Mouse (Mus musculus) 416B (cell line): ENCODE data around the gene Scml4.

Experiments
- DNase-seq: peaks from one replicate; pipeline ENCODE4 v3.0.0; 2011; ENCODE audit warnings: low read depth

Gene Scml4

DNA sequence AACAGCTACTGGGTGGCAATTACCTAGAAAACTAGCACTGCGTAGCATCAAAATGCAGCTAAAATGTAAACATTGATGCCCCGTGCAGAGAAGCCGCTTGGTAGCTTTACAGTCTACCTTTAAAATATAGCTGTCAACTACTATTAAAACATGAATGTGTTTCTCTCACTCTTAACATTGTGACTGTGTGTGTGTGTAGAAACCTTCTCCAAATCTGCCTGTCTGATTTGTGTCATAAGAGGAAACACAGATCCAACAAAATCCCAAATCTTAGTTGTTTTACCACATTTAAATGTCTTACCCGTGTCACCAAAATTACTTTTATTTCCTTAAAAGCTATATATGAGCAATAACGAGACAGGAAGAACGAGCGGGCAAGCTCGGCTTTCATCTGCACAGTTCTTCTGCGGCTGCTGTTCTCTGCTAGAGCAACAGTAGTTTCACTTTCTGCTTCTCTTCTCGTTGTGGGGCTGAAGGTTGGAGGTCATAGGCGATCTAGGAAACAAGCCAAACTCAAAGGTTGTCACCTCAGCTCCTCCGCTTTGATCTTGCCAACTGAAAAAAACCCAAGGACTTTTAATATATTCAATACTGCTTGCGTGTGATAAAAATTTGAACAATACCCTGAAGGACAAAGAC lies 2.1 kb downstream of the Scml4 start:
- DNase-seq = peak; percentile 69

DNA sequence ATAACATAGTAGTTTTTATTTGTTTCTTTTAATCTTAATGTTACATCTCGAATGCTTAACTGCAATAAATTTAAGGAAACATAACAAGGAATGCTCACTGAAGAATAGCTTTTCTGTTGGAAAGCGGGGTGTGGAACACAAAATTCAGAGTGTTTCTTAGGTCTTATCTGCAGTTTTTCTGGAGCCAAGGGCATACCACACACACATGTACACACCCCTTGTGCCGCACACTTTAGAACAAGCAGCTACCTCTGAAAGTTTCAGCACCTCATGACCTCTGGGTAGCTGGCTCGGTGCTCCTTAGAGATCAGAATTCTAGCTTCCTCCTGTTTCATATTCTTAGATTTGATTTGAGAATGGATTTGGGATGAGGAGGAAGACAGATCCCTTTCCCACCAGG lies 2.6 kb downstream of the Scml4 start:
- peak; percentile 37 for DNase-seq

DNA sequence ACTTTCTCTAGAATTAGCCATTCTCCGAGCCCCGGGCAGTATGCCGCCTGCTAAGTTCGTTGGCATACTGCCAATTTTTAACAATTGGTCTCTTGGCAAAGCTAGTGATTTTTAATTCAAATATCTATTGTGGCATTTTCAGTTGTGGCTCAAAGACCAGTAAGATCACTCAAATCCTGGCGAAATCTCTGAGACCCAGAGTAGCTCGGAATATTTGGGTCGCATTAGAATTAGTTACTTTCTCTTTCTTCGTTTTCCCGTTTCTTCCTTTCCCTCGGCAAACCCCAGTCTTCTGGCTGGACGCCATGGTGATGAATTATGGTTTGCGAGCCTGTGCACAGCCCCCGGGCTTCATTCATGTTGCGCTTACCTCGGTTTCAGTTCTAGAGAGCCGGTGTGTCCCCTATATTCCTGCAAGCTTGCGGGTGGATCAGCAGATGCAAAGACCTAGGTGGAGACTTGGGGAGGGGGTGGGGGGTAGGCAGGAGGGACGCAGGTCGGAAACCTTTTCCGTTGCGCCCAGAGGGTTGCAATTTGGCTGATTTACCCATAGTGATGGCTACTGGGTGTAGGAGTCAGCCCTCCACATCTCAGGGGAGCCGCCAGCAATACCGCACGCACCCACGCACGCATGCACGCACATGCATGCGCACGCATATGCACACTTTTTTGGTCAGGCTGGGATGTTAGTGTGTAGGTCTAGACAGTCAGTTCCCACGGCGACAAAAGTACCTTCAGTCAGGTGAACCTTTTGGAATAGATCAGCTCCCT lies 3.6 kb downstream of the Scml4 start:
- peak; percentile 41 for DNase-seq

DNA sequence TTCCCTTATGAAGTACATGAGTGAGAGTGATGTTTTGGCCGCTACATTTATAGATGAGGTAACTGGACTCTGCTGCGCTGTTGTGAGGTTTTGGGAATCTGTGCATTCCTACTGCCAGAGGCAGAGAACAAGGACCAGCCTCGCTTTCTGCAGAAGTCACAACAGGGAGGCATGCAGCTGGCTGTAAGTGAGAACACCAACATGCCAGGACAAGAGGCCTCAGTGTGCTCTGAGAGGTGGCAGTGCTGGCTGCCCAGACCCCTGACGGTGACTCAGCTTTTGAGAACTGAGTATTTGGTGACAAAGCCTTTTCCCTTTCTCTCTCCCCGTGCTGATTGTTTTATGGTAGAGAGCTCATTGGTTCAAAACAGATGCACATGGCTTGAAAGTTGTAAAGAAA lies 4.5 kb downstream of the Scml4 start:
- peak; percentile 21 for DNase-seq

DNA sequence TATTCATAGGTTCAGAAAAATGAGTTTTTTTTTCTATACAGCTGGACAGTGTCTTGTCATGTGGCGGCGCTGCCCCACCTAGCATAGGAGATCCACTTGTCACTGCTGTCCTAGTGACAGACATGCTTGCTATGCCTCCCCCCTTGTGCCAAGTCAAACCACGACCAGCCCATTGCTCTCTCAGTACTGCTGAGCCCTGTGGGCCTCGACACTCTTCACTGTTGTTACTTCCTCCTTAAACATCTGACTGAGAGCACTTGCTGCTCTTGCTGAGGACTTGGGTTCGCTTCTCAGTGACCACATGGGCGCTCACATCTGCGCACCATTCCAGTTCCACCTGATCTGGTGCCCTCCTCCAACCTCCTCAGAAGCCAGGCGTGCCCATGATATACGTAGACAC lies 8.2 kb downstream of the Scml4 start:
- no peak for DNase-seq

DNA sequence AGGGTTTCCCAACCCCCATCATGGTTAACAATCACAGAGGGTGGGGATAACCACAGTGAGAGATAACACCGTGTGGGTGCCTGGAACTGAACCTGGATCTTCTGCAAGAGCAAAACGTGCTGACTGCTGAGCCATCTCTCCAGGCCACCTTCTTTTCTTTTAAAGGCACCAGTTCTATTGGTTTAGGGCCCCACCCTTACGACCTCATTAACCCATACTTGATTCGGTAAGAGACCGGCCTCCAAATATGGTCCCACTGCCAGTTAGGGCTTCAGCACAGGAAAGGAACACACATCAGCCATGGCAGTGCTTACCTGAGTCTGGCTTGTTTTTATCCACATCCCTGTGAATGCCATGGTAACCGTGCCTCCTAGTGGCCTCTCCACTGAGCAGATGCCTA lies 9.3 kb downstream of the Scml4 start:
- no peak for DNase-seq

DNA sequence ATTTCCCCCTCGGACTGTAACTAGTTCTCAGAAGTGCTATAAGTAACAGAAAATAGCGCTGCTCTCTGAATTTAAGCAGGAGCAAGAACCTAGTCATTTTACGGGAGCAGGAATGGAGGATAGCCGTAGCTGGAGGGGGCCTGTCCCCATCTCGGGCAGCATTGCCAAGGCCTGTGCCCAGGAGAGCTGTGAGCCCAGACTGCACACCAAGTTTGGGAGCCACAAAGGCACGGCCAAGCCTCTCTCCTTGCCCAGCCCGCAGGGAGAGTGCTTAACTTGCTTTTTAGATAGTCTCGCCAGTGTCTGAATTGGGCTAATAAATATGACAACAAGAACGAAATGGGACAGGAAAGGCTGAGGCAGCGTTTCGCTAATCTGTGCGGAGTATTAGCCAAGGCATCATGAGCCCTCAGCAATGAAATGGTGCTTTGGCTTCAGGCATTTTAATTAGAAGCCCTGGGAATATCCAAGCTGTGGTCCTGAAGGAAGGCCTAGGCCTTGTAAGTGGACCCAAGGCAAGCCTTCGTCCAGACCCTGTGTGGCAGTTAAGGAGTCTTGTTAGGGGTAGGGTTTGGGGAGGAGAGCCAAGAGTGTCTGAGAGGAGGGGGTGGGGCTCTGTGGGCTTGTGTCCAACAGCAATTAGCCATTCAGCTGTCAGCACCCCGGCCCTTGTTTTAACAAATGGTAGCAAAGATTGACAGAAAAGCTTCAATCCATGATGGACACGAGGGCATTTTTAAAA lies 12.3 kb downstream of the Scml4 start:
- DNase-seq = no peak

DNA sequence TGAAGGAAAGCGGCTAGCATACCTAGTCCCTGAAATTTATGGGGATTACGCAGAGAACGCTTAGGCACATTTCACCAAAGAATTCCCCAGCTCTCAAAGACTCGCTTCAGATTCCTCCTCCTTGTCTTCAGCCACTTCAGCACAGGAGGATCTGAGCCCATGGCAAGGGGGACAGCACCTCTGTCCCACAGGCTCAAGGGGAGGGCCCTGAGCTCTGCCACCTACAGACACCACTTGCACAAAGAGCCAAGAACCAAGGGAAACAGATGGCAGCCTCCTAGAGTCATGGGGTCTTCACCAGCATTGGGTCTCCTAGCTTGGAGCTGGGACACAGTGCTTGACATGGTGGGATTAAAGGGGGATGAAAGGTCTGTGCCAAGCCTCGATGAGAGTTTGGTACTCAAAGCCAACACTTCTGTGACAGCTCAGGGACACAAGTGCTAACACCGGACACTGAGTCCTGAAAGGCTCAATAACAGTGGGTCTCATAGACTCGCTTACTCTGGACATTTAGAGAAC lies 13.0 kb downstream of the Scml4 start:
- no peak for DNase-seq

DNA sequence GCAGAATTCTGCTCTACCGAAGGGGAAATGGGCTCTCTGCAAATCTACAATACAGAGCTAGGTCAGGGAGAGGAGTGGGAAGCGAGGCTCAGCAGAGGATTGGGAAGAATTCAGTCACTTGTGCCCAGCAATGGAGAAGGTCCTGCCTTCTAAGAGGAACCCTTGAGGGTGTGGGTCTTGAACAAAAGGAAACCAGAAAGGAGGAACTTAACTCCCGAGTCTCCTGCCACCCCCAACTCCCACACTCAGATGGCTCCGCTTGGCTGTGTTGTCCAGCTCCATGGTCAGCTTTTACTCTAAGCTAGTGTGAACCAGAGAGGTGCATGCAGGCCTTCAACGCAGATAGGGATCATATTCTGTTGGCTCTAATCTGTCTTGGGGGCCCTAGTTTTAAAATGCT lies 16.0 kb downstream of the Scml4 start:
- DNase-seq = no peak

DNA sequence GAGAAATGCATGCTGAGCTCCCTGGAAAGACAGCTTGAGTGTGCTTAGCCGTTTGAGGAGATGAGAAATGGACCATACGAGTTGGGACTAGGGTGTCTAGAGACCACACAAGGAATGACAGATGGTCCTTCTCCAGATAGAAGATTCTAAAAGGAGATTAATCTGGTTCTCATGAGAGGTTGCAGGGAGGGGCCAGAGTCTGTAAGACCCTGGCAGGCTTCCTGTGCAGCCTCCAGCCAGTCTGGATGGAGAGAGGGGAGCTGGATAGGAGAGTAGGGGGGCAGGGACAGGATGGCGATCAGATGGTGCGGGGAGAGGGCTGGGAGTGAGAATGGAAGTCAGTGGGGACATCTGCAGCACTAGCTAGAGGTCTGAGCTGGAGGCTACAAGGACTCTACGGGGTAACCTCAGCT lies 19.1 kb downstream of the Scml4 start:
- no peak for DNase-seq

DNA sequence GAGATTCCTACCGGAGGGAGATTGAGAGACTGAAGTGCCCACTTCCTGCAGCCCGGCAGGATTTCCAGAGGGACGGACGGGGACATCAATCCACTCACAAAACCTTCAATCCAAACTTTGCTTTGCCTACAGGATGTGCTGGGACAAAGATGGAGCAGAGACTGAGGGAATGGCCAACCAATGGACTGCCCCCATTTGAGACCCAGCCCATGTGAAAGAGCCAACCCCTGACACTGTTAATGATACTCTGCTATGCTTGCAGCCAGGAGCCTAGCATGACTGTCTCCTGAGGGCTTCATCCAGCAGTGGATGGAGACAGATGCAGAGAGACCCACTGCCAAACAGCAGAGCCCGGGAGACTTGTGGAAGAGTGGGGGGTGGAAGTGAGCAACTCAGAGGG lies 19.5 kb downstream of the Scml4 start:
- DNase-seq = no peak

DNA sequence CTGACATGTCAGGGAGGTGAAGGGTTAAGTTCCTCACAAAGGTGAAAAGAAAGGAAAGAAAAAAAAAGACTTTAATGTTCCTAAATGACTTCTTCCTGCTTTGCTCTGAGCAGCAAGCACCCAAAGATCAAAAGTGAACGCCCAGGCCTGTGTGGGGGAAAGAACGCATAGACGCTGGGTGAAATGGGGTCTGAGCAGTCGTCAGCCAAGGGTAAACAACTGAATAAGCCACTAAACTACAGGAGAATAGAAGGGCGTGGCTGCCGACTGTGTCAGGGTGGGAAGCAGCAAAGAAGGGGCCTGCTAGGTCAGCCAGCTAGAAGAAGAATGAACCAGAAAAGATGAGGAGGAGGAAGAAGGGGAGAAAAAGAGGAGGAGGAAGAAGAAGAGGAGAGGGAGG lies 26.9 kb downstream of the Scml4 start:
- no peak for DNase-seq

DNA sequence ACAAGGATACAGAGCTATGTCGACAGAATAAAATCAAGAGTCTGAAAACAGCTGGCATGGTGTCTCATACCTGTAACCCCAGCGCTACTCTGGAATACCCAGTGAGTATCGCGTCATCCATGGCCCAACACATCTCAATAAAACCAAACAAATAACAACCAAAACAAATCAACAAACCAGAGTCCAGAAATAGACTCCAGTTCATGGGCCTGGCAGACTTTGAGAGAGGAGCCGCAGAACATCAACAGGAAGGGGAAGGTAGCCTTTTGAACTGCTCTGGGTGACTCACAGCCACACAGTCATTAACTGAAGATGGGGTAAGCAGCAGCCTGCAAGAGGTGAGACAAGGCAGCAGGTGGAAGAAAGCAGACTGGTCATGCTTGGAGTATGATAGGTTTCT lies 28.1 kb downstream of the Scml4 start:
- peak; percentile 74 for DNase-seq

DNA sequence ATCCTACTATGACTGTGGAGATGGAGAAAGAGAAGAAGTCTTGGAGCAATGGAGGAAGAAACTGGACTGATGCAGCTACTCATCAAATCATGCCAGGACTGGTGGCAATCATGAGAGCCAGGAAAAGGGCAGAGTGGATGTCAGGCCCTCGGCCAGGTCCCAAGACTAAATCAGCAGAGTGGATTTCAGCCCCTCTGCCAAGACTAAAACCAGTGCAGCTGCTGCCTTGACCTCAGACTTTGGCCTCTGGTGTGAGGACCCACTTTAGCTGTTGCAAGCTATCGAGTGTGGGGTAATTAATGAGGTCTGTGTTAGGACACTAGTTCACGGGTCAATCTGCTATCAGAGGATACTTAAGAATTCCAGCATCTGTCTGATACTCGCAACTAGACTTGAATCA lies 30.2 kb downstream of the Scml4 start:
- DNase-seq = no peak

DNA sequence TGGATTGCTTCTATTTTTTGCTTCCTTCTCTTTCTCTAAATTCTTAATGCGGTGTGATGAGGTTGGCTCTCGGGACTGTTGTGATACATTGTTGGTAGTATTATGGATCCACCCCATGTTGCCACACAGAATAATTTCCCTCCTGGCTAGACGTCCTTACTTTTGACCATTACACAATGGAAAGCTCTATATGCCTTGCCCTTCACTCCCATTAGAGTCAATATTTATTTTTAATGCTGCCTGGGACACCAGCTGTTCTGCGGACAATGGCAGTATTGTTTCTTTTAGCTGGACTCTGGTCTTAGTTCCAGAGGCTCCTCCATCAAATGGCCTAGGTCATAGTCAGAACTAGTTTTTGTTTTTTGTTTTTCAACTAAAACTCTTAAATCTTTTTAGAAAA lies 32.1 kb downstream of the Scml4 start:
- no peak for DNase-seq

DNA sequence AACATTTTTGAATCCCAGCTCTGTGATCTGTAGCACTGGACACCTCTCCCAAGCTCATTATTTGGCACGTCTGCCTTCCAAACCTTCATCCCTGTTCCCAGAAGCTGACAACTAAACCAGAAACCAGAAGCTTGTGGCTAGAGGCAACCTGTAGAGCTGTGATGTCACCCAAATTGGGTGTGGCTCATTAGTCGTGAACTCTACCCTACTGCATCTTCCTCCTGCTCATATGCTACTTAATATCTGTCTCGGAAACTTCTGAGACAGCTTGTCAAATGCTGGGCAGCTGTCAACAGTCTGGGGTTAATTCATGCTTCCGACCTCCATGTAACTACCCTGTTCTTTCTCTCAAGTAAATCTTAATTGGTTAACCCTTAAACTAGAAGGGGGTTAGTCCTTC lies 32.8 kb downstream of the Scml4 start:
- DNase-seq = no peak

DNA sequence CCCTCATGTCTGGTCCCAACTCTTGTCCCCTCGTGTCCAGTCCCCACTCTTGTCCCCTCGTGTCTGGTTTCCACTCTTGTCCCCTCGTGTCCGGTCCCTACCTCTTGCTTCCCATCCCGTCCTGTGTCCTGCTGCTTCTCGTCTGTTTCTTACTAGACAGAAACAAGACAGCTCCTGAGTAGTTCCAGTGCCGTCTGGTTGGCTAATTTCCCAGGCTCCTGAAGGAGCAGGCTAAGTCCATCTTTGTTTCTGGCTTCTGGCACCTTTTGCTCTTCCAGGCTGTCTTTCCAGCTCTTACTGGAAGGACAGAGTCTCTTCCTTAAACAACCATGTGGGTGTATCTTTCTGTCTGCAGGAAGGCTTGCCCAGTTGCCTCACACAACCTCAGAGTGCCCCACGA lies 33.7 kb downstream of the Scml4 start:
- DNase-seq = no peak

DNA sequence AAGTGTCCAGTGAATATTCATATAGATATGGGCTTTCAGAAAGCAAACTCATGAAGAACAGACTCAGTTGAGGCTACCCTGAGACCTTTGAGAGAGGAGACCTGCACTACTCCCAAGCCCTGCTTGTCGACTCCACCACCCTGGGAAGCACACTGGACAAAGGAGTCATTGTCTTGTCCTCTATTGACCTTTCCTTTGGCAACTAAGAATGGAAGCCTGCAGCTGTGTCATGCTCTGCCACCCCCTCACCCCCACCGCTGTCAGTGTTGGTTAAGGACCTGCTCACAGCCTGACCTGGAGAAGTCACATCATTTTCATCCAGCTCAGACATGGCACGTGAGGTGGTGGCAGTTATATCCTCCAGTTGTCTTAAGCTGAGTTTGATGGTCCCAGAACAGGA lies 34.1 kb downstream of the Scml4 start:
- no peak for DNase-seq

DNA sequence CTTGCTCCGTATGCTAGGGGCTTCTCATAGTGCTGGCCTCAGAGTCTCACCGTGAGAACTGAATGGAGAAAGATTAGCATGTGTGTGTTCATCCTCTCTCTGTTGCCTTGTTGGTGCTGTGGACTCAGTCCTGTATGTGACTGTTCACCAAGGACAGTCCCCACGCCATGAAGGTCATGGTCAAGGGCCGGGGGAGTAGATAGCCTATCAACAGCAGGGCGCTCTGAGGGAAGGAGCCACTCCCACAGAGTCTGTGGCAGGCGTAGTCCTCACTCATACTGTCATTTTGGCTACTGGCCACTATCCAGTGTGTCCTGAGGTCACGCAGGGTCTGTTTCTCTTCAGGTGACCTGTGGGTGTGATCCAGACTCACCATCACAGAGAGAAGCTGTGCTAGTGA lies 34.5 kb downstream of the Scml4 start:
- DNase-seq = no peak

DNA sequence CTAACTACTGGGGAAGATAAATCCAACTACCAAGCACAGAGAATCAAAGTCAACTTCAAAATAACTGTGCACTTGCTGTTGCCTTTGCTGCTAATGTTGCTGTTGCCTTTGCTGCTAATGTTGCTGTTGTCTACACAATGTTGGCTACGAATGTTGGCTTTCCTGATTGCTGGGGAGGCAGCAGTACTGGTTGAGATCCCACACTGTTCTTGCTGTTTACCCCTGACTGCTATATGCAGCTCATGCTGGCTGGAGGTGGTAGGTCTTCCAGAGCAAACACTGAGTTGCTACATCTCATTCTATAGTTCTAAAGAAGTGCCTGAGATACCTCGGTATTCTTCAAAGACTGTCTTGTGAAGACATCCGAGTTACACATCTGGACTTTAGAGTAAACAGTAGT lies 36.5 kb downstream of the Scml4 start:
- no peak for DNase-seq

DNA sequence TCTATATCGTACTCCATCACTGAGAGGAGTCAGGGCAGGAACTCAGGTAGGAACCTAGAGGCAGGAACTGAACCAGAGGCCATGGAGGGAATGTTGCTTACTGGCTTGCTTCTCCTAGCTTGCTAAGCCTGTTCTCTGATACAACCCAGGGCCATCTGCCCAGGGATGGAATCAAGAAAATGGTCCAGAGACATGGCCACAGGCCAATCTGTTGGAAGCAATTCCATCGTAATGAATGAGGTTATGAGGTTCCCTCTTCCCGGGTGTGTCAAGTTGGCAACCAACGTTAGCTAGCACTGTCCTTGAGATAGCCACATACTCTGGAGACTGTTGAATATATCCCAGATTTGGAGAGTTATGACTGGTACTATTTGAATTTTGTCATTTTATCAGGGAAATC lies 37.0 kb downstream of the Scml4 start:
- DNase-seq = no peak

DNA sequence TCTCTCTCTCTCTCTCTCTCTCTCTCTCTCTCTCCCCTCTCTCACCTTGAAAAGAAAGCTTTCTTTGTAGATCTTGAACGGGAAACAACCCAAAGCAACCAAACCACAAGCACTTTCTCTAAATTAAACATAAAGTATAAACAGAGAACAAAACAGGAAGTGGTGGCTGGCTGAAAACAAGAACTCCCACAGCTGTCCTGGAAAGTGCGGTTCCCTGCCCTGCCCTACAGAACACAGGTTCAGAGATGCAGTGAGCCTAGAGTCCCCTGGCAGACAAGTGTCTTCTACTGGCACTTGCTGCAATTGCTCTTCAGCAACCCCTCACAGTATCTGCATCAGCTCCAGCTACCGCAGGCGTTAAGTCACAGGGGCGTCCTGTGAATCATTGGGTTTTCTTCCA lies 37.5 kb downstream of the Scml4 start:
- peak; percentile 34 for DNase-seq

DNA sequence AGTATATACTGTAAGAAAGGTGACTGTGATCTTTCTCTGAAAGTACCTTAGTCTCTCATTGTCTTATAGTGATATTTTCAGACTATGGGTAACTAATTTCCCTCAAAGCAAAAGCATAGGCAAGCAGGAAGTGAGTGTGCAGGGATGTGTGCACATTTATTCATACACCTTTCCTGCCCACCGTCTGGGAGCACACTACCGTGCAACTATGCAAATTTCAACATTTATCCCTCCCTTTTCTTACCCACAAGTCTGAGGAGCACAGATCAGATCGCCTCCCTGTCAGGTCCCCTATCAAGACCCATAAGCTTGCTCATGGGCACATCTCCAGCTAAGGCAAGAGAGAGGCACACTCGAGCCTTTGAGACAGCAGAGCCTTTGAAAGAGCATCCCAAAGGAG lies 41.2 kb downstream of the Scml4 start:
- no peak for DNase-seq
